Mouse (Mus musculus): ENCODE measurements around the gene Vhl.

Gene Vhl

DNA sequence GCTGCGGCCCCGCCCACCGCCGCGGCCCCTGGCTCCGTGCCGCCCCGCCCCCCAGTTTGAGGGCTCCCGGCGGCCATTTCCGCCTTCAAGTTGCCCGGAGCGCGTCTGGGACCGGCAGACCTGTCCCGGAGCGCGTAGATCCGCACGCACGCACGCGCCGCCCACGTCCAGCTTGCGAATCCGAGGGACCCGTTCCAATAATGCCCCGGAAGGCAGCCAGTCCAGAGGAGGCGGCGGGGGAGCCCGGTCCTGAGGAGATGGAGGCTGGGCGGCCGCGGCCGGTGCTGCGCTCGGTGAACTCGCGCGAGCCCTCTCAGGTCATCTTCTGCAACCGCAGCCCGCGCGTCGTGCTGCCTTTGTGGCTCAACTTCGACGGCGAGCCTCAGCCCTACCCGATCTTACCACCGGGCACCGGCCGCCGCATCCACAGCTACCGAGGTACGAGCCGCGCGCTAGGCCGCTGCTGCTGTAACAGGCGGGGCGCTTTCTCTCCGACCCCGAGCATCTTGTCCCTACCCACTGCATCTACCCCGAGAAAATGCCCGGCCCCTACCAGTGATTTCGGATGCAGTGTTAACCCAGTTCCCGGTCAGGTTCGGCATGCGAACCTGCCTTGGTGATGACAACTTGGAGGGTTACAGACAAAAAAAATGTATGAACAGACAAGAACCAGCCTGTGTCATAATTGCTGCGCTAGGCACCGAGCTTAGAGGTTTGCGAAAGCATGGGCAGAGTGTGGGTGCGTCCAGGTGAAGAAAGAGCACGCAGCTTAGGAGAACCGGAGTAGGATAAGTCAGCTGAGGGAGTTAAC lies at the start of gene Vhl:
TSS of gene Vhl (plus strand) at position 19 of the 811 bp plus-strand sequence.
- ChIA-PET CTCF (interaction anchor here in 2 of 4 experiments (0.6 to 0.9 kb wide), 3 partner anchors 14 to 183 kb away, joined by 3 to 5 read pairs (median 4); partner anchors contain the start of gene Irak2 (in 1 of the 2)), POLR2A (interaction anchor here in 3 of 4 experiments (0.7 to 3.5 kb wide), 18 partner anchors 10 to 548 kb away, joined by 3 to 15 read pairs (median 4); partner anchors contain the start of genes Irak2 (in 1 of the 3), Sec13 (in 1 of the 3) and Tatdn2 (in 1 of the 3))

DNA sequence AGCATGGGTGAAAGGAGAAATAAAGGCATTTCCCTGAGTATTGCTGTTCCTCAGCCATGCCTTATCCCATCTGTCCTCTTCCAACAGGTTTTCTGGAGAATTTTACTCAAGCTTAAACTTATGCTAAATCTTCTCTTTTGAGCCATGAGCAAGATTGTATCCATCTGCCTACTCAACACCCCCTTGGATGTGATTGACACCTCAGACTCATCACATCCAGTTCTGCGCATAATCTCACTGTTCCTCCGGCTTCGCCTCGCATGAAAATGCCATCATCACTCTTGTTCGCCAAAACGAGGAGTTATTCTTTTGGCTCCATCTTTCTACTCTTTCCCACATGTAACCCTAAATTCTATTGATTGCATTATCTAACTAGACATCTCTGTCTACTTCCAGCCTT lies 47.7 kb upstream of the Vhl start:
- CTCF ChIA-PET: interaction anchor here in 1 of 4 experiments (0.7 kb wide), 1 partner anchor 25 kb away, joined by 3 read pairs; the partner anchor contains the start of gene Fancd2os
- POLR2A ChIA-PET: no interaction called here

DNA sequence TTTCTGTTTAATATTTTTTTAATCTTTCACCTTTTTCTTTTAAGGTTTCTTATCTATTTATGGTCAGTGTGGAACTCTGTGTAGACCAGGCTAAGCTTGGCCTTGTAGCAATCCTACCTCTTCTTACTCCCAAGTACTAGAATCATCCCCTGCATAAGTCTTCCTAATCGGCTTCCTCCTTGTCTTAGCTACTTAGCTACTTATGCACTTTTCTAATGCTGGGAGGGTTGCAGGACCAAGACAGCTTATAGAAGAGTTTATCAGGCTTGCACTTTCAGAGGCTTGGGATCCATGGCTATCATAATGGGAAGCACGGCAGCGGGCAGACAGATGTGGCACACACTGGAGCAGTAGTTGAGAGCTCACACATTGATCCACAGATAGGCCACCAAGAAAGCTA lies 44.5 kb upstream of the Vhl start:
- POLR2A ChIA-PET: interaction anchor here in 2 of 4 experiments (0.9 to 1.6 kb wide), 2 partner anchors 11 to 33 kb away, joined by 3 to 16 read pairs; no protein-coding TSS in a partner anchor
- CTCF ChIA-PET: no interaction called here

DNA sequence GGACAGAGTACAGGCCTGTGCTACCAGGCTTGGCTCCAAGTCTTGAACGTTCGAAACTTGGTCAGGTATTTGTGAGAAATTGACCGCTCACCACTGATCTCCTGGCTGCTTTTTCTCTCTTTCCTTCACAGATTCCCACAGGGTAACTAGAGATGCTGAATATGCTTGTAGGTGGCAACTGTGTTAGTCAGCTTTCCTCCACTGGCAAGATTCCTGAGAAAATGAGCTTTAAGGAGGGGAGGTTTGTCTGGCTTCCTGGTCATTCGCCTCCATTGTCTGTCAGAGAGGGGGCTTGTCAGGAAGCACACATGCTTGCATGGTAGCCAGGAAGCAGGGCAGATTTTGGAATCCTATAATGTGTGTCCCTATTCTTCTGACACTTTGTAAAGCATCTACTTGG lies 40.7 kb upstream of the Vhl start:
- ChIA-PET POLR2A (interaction anchor here in 2 of 4 experiments (1.0 to 1.2 kb wide), 2 partner anchors 17 to 114 kb away, joined by 3 to 4 read pairs; partner anchors contain the start of genes Fancd2os (in 1 of the 2) and Tatdn2 (in 1 of the 2)), CTCF (no interaction called here)

DNA sequence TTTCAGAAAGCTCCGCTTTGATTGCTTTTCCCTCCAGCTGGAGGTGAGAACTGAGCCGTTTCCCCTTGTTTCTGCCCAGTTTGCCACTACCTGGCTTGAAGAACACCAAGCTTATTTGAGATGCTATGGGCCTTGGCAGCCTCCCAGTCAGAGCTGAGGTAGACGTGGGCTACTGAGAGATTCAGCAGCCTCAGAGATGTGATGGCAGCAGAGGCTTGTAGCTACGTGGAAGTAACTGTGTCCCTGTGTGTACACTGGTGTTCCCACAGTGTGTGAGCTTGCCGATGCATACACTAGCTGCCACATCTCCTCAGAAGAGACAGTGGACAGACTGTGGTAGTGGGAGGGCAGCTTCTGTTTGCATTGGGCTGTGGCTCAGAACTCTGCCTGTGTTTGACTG lies 38.7 kb upstream of the Vhl start:
- CTCF ChIA-PET: interaction anchor here in 1 of 4 experiments (1.5 kb wide), 1 partner anchor 91 kb away, joined by 4 read pairs; no protein-coding TSS in a partner anchor
- POLR2A ChIA-PET: interaction anchor here in 2 of 4 experiments (0.9 to 1.9 kb wide), 5 partner anchors 8 to 112 kb away, joined by 3 to 4 read pairs (median 3); partner anchors contain the start of gene Tatdn2 (in 1 of the 2)

DNA sequence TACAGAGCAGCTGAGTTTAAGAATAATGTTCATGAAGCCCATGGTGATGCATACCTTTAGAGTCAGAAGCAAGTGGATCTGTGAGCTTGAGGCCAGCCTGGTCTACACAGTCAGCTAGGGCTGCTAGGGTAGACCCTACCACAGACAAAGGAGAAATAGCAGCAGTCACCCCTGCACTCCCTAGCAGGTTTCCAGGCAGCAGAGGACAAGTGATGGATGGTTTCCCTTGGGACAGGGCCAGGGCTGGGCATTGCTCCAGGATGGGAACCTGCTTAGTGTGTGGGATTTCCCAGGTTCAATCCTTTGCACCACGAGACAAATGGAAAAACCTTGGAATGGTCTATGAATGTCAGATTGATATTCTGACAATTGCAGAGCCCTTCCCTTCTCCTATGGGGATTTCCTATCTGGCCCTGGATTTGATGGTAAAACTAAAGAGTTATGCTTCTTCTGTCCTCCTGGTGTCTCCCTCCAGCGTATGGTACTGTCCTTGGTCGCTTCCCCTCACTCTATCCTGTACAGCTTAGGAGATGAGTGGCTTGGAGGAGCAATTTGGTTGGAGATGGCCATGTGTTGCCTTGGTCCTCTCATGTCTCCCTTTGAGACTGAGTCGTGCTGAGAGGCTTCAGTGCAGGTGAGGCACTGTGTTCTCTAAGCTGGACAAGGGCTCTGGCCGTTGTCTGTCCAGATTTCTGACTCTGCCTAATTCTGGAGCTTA lies 37.1 kb upstream of the Vhl start:
- CTCF ChIA-PET: interaction anchor here in 1 of 4 experiments (1.5 kb wide), 1 partner anchor 92 kb away, joined by 4 read pairs; no protein-coding TSS in a partner anchor
- POLR2A ChIA-PET: interaction anchor here in 2 of 4 experiments (0.6 to 1.9 kb wide), 4 partner anchors 9 to 1171 kb away, joined by 3 to 4 read pairs (median 4); no protein-coding TSS in a partner anchor

DNA sequence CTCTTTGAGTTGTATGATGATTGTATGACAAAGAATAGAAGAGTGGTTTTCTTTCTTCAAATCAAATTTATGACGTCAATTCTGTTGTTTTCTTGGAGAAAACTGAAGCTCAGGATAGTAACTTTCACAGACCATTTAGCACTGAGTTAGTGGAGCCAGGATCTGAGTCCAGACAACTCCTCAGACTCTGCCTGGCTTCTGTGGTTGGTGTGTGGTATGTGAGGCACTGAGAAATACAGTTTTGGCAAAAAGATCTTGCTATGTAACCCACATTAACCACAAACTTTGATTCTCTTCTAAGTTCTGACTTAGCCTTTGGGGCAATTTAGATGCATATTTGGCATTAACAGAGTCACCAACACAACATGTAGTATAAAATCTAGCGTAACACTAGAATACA lies 31.1 kb upstream of the Vhl start:
- ChIA-PET POLR2A (interaction anchor here in 2 of 4 experiments (0.6 to 2.1 kb wide), 5 partner anchors 25 to 183 kb away, joined by 3 to 6 read pairs (median 5); no protein-coding TSS in a partner anchor), CTCF (no interaction called here)

DNA sequence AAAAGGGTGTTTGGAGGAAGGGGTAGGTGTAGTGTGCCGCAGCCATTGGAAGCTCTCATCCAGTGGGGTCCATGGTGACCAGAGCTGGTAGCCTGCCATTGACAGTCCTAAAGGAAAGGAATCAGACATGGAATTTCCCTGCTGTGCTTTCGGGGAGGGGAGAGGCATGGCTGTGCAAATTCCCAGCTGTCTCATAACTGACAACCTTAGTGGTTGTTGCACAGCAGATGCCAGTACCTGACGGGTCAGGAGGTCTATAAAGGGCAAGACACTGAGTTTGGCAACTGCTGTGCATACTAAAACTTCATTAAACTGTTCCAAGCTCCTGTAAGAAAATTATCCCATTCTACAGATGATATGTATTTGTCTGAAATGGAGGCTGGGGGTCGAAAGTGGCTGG lies 25.8 kb upstream of the Vhl start:
- ChIA-PET CTCF (interaction anchor here in 1 of 4 experiments (1.2 kb wide), 1 partner anchor 128 kb away, joined by 12 read pairs; no protein-coding TSS in a partner anchor), POLR2A (interaction anchor here in 2 of 4 experiments (0.6 to 1.3 kb wide), 3 partner anchors 14 to 92 kb away, joined by 3 read pairs; no protein-coding TSS in a partner anchor)

DNA sequence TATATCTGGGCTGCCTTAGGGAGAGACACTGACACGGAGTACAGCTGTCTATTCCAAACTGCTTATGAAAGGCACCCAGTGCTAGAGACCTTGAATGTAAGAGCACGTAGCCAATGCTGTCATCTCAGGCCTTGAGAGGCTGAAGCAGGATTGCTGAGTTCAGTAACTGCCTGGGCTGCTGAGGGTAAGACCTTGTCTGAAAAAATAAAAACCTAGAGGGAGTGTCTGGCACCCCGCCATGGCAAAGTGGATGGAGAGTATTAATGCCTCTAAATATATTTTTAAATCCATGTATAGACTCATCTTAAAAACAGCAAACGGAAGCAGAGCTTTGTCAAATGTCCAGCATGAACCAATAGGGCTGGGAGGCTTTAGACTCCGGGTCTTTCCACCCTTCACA lies 23.9 kb upstream of the Vhl start:
- POLR2A ChIA-PET: interaction anchor here in 3 of 4 experiments (0.6 to 1.4 kb wide), 11 partner anchors 10 to 112 kb away, joined by 3 to 4 read pairs (median 3); partner anchors contain the start of gene Irak2 (in 1 of the 3)
- CTCF ChIA-PET: interaction anchor here in 3 of 4 experiments (0.6 to 0.7 kb wide), 3 partner anchors 193 to 799 kb away, joined by 3 to 6 read pairs (median 4); no protein-coding TSS in a partner anchor

DNA sequence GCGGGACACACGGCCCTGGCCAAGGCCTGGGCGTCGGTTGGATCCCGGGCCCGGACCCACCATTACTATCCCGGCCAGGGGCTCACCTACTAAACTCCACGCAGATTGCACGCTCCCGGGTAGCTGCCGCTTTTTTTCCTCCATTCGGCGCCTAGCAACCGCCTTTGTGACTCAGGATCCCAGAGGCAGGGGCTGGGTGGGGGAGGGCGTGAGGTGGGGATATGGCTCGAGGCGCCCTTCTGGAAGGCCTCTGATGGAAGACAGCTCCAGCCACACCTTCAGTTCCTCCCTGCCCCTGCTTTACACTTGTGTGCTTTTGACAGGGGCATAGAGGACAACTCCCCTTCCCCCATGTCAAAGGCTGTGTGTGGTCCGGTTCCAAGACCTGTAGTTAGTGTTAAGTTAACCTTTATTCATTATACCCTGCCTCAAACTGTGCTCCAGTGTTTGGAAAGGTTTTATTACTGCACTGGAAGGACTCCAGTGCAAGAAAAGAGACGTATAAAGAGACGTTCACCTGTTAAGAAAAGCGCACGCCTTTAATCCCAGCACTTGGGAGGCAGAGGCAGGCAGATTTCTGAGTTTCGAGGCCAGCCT lies 23.1 kb upstream of the Vhl start, which contains the start of gene Fancd2os:
TSS of gene Fancd2os (minus strand) at position 173 of the 597 bp plus-strand sequence.
- ChIA-PET CTCF (interaction anchor here (0.6 to 1.2 kb wide), 5 partner anchors 25 to 798 kb away, joined by 3 to 6 read pairs (median 4); no protein-coding TSS in a partner anchor), POLR2A (interaction anchor here in 3 of 4 experiments (0.5 to 1.5 kb wide), 22 partner anchors 9 to 540 kb away, joined by 3 to 5 read pairs (median 3); partner anchors contain the start of genes Irak2 (in 1 of the 3), Jagn1 (in 1 of the 3), Sec13 (in 1 of the 3) and Tatdn2 (in 1 of the 3))

DNA sequence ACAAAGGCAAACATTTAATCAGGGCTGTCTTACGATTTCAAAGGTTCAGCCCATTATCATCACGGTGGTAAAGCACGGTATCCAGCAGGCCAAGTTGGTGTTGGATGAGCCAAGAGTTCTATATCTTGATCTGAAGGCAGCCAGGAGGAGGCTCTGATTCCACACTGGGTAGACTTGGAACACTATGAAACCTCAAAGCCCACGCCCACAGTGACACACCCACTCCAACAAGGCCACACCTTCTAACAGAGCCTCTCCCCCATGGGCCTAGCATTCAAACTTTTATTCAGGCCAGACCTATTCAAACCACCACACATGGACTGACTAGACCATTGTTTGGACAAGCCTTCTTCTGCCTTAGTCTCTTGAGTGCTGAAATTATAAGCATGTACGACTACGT lies 20.9 kb upstream of the Vhl start:
- ChIA-PET CTCF (no interaction called here), POLR2A (interaction anchor here in 2 of 4 experiments (0.7 kb wide), 2 partner anchors 168 to 219 kb away, joined by 3 read pairs; no protein-coding TSS in a partner anchor)

DNA sequence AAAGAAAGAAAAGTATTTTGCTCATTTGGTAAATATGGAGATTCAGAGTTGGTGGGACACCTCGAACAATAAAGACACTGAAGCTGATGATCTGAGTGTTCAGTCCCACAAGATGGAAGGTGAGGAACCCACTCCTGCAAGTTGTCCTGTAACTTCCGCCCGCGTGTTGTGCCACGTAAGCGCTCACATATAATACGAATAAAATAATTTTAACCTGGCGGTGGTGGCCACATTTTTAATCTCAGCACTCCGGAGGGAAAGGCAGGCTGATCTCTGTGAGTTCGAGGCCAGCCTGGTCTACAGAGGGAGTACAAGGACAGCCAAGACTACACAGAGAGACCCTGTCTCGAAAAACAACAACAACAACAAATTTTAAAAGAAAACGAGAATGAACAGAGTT lies 19.8 kb upstream of the Vhl start:
- CTCF ChIA-PET: interaction anchor here in 3 of 4 experiments (0.6 to 1.7 kb wide), 8 partner anchors 11 to 482 kb away, joined by 3 to 5 read pairs (median 3); partner anchors contain the start of genes Irak2 (in 2 of the 3) and Tatdn2 (in 1 of the 3)
- POLR2A ChIA-PET: interaction anchor here (0.5 to 1.6 kb wide), 21 partner anchors 8 to 298 kb away, joined by 3 to 14 read pairs (median 4); partner anchors contain the start of genes Tatdn2 (in 2 of the 4), Emc3 (in 1 of the 4), Fancd2 (in 1 of the 4) and Irak2 (in 1 of the 4)

DNA sequence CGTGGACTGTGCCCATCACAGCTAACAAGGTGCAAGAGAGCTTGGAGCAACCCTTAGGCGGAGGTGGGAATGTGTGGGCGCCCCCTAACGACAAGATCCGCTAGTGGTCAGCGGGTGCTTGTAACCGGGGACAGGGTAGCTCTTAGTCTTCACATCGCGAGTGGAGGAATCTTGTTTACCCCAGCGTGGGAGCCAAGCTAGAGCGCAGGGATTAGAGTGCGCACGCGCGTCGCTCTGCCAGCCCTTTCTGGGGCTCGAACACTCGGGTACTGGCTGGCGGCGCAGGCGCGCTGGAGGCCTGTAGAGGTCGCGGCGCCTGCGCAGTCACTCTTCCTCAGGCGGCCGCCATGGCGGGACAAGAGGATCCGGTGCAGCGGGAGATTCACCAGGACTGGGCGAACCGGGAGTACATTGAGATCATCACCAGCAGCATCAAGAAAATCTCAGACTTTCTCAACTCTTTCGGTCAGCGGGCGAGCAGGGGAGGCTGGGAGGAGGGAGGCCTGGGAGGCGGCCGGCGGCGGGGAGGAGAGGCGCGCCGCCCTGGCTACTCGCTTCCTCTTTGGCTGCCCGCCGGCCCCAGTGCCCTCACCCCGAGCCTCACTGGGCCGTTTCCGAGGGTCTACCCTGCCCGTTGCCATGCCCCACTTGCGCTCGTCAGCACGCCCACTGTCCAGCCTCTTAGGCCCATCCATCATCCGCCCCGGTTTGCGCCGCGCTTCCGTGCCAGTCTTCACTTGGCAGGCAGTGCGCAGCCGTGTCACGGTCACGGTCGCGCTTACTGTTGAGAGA lies 19.1 kb upstream of the Vhl start, which contains the start of gene Brk1:
TSS of gene Brk1 (plus strand) at position 341 of the 792 bp plus-strand sequence.
- CTCF ChIA-PET: interaction anchor here in 3 of 4 experiments (0.6 to 1.7 kb wide), 8 partner anchors 10 to 481 kb away, joined by 3 to 5 read pairs (median 3); partner anchors contain the start of genes Irak2 (in 2 of the 3) and Tatdn2 (in 1 of the 3)
- POLR2A ChIA-PET: interaction anchor here (0.5 to 1.6 kb wide), 21 partner anchors 9 to 298 kb away, joined by 3 to 14 read pairs (median 4); partner anchors contain the start of genes Tatdn2 (in 2 of the 4), Emc3 (in 1 of the 4), Fancd2 (in 1 of the 4) and Irak2 (in 1 of the 4)

DNA sequence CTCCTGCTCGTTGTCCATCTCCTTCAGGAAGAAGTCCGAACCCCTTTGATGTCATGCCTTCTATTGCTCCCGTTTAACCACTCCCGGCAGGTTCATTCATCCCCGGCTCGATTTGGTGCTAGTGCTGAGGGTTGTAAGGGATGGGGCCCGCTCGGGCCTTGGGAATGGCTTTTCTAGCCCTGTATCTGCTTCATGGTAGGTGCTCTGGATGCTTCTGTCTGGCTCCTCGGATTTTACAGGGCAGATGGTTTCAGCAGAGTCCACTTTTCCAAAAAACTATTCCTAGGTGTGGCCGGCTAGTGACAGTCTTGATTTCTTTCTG lies 18.6 kb upstream of the Vhl start:
- CTCF ChIA-PET: no interaction called here

DNA sequence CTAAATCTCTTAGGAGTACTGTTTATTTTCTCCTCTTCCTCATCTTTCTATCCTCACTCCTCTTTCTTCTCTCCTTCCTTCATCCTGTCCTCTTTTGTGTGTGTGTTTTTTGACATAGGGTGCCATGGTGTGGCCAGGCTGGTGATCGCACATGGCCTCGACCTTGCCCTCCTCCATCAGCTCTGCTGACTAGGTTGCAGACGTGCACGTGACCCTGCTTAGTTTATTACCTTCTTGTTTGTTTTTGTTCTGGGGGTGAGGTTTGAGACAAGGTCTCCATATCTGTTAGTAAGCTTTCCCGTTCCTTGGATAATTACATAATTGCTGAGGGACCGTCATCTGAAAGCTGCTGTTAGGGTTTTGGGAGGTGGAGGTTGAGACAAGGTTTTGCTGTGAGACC lies 14.9 kb upstream of the Vhl start:
- ChIA-PET POLR2A (interaction anchor here in 2 of 4 experiments (0.9 to 4.5 kb wide), 8 partner anchors 8 to 120 kb away, joined by 3 to 20 read pairs (median 4); partner anchors contain the start of genes Fancd2os (in 1 of the 2) and Irak2 (in 1 of the 2)), CTCF (interaction anchor here in 1 of 4 experiments (0.9 kb wide), 1 partner anchor 73 kb away, joined by 3 read pairs; no protein-coding TSS in a partner anchor)

More for the DNA sequence above, 18.6 kb upstream of the Vhl start:
- POLR2A ChIA-PET: no interaction called here

DNA sequence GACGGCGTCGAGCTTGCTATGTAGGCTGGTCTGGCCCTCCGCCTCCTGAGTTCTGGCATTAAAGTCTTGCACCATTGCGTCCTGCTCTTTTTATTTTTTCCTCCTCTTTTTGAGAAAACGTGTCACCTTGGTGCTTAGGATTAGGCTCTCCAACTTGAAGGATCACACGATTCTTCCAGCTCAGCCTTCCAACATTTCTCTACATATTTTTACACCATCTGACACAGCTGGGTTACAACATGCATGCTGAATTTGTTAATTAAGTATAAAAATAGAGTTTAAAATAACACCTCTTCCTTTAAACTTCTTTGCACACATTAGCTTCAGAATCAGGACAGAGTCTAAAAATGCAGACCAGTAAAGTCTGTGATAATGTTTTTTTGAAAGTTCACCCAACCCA lies 14.5 kb upstream of the Vhl start:
- POLR2A ChIA-PET: interaction anchor here in 2 of 4 experiments (0.9 to 4.5 kb wide), 8 partner anchors 8 to 121 kb away, joined by 3 to 20 read pairs (median 4); partner anchors contain the start of genes Fancd2os (in 1 of the 2) and Irak2 (in 1 of the 2)
- CTCF ChIA-PET: no interaction called here
